Mouse (Mus musculus): ENCODE measurements at regions not wholly inside any gene's neighbourhood (a gene's known extent, or its start where the extent isn't known, plus 50 kb on each side); places are given as distances from the start of the nearest gene placed in this dataset.

DNA sequence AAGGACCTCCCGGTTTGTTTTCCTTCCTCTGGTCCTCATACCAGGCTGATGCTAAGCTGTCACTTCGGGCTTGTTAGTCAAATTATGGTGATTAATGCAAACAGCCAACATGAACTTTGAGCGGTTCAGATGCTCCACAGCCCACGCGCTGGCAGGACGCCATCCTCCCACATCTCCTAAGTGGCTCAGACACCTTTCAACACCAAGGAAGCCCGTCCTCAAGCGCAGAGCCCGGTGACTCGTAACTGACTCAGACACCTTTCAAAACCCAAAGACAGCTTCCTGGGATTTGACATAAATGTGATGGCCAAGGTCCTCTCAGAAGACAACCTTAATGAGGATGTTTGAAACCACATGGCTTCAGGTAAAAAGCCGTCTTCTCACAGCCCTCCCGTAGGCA is 121.7 kb upstream of the Cmc1 start:
- H3K4me3 ChIP-seq (ENCODE audit: insufficient read depth, low read depth, low read length) = no peak overlapping the region
- DNase-seq (ENCODE audit: extremely low read depth, low read depth, low spot score) = no peak
- H3K4me1 ChIP-seq (ENCODE audit: control insufficient read depth, insufficient read depth, low read length) = 0 out of 2 replicates have a peak, but pooled peaks cover 2% of the 10 kb centered on the region
- H3K36me3 ChIP-seq (ENCODE audit: control insufficient read depth, insufficient read depth, low read length) = no peaks in the 10 kb centered on the region
- 53% methylated on average over 12 of the region's 12 CpGs for WGBS
- no peak overlapping the region for H3K9ac ChIP-seq (ENCODE audit: low read depth, low read length)
- no peaks in the 10 kb centered on the region for H3K79me2 ChIP-seq (ENCODE audit: control insufficient read depth, insufficient read depth, low read length)
- no peak for TF ChIP-seq CTCF (IDR thresholded peaks at IDR 0.05; ENCODE audit: low read depth, low read length)
- no peak for TF ChIP-seq POLR2A (IDR thresholded peaks at IDR 0.05; ENCODE audit: extremely low read depth, insufficient read depth, low read length)
- H3K27me3 ChIP-seq (ENCODE audit: control insufficient read depth, insufficient read depth, low read length) = no peaks in the 10 kb centered on the region
- H3K27ac ChIP-seq (replicated peaks; ENCODE audit: insufficient read depth, low read depth, low read length) = no peak overlapping the region

- Histone ChIP-seq H3K27me3 (ENCODE audit: control insufficient read depth, insufficient read depth, low read length) (no peaks in the 10 kb centered on the region), H3K36me3 (ENCODE audit: control insufficient read depth, insufficient read depth, low read length) (no peaks in the 10 kb centered on the region), H3K9ac (ENCODE audit: low read depth, low read length) (no peak overlapping the region), H3K4me3 (ENCODE audit: insufficient read depth, low read depth, low read length) (no peak overlapping the region), H3K4me1 (ENCODE audit: control insufficient read depth, insufficient read depth, low read length) (0 out of 2 replicates have a peak, but pooled peaks cover 2% of the 10 kb centered on the region), H3K27ac (replicated peaks; ENCODE audit: insufficient read depth, low read depth, low read length) (no peak overlapping the region), H3K79me2 (ENCODE audit: control insufficient read depth, insufficient read depth, low read length) (no peaks in the 10 kb centered on the region)
- DNase-seq (ENCODE audit: extremely low read depth, low read depth, low spot score) = peak; percentile 28
- TF ChIP-seq CTCF (IDR thresholded peaks at IDR 0.05; ENCODE audit: low read depth, low read length) (no peak), POLR2A (IDR thresholded peaks at IDR 0.05; ENCODE audit: extremely low read depth, insufficient read depth, low read length) (no peak)
- 55% methylated on average over 11 of the region's 11 CpGs for WGBS
Observed at GRCm38 (mm10) chr9:118272713-118273407, 122.9 kb upstream of the Cmc1 start.

DNA sequence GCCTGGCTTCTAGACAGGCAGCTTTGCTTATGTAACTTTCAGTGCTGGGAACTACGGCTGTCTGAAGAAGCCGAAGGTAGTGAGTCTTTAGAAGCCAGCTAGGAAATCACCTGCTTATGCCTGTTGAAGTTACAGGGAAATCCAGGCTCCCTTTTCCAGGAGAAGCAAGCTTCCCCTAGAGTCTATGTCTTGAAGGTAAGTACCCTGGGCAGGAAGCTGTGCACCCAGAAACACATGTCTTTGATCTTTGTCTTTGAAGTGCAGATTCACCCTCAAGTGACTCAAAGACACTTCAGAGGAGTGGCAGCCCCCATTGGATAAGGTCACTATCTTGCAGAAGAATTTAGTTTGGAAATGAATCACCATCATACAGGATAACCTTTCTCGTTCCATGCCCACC is 135.5 kb upstream of the Cmc1 start:
- H3K79me2 ChIP-seq (ENCODE audit: control insufficient read depth, insufficient read depth, low read length) = no peaks in the 10 kb centered on the region
- H3K9ac ChIP-seq (ENCODE audit: low read depth, low read length) = no peak overlapping the region
- H3K4me3 ChIP-seq (ENCODE audit: insufficient read depth, low read depth, low read length) = no peak overlapping the region
- no peak for DNase-seq (ENCODE audit: extremely low read depth, low read depth, low spot score)
- H3K4me1 ChIP-seq (ENCODE audit: control insufficient read depth, insufficient read depth, low read length) = no peaks in the 10 kb centered on the region
- 76% methylated on average over 3 of the region's 3 CpGs for WGBS
- H3K27me3 ChIP-seq (ENCODE audit: control insufficient read depth, insufficient read depth, low read length) = no peaks in the 10 kb centered on the region
- H3K36me3 ChIP-seq (ENCODE audit: control insufficient read depth, insufficient read depth, low read length) = no peaks in the 10 kb centered on the region
- no peak overlapping the region for H3K27ac ChIP-seq (replicated peaks; ENCODE audit: insufficient read depth, low read depth, low read length)
- TF ChIP-seq CTCF (IDR thresholded peaks at IDR 0.05; ENCODE audit: low read depth, low read length) (no peak), POLR2A (IDR thresholded peaks at IDR 0.05; ENCODE audit: extremely low read depth, insufficient read depth, low read length) (no peak)

- WGBS = 76% methylated on average over 9 of the region's 9 CpGs
Observed at GRCm38 (mm10) chr9:118287606-118288005, 137.6 kb upstream of the Cmc1 start.

GRCm38 (mm10) chr9:118292836-118293235 is 142.9 kb upstream of the Cmc1 start:
- TF ChIP-seq POLR2A (IDR thresholded peaks at IDR 0.05; ENCODE audit: extremely low read depth, insufficient read depth, low read length) (no peak), CTCF (IDR thresholded peaks at IDR 0.05; ENCODE audit: low read depth, low read length) (no peak)
- 0 out of 2 replicates have a peak, but pooled peaks cover 2% of the 10 kb centered on the region for H3K27me3 ChIP-seq (ENCODE audit: control insufficient read depth, insufficient read depth, low read length)
- no peak overlapping the region for H3K27ac ChIP-seq (replicated peaks; ENCODE audit: insufficient read depth, low read depth, low read length)
- no peak overlapping the region for H3K9ac ChIP-seq (ENCODE audit: low read depth, low read length)
- no peaks in the 10 kb centered on the region for H3K36me3 ChIP-seq (ENCODE audit: control insufficient read depth, insufficient read depth, low read length)
- no peak for DNase-seq (ENCODE audit: extremely low read depth, low read depth, low spot score)
- no peaks in the 10 kb centered on the region for H3K4me1 ChIP-seq (ENCODE audit: control insufficient read depth, insufficient read depth, low read length)
- H3K79me2 ChIP-seq (ENCODE audit: control insufficient read depth, insufficient read depth, low read length) = no peaks in the 10 kb centered on the region
- WGBS = 89% methylated on average over 10 of the region's 10 CpGs
- H3K4me3 ChIP-seq (ENCODE audit: insufficient read depth, low read depth, low read length) = no peak overlapping the region

More at GRCm38 (mm10) chr9:118287606-118288005, 137.6 kb upstream of the Cmc1 start:
- Histone ChIP-seq H3K79me2 (ENCODE audit: control insufficient read depth, insufficient read depth, low read length) (no peaks in the 10 kb centered on the region), H3K27me3 (ENCODE audit: control insufficient read depth, insufficient read depth, low read length) (0 out of 2 replicates have a peak, but pooled peaks cover 2% of the 10 kb centered on the region), H3K27ac (replicated peaks; ENCODE audit: insufficient read depth, low read depth, low read length) (no peak overlapping the region), H3K4me3 (ENCODE audit: insufficient read depth, low read depth, low read length) (no peak overlapping the region), H3K4me1 (ENCODE audit: control insufficient read depth, insufficient read depth, low read length) (no peaks in the 10 kb centered on the region), H3K36me3 (ENCODE audit: control insufficient read depth, insufficient read depth, low read length) (no peaks in the 10 kb centered on the region), H3K9ac (ENCODE audit: low read depth, low read length) (no peak overlapping the region)
- TF ChIP-seq POLR2A (IDR thresholded peaks at IDR 0.05; ENCODE audit: extremely low read depth, insufficient read depth, low read length) (no peak), CTCF (IDR thresholded peaks at IDR 0.05; ENCODE audit: low read depth, low read length) (no peak)
- no peak for DNase-seq (ENCODE audit: extremely low read depth, low read depth, low spot score)

GRCm38 (mm10) chr9:118294011-118294410 is 144.0 kb upstream of the Cmc1 start:
- Histone ChIP-seq H3K79me2 (ENCODE audit: control insufficient read depth, insufficient read depth, low read length) (no peaks in the 10 kb centered on the region), H3K4me3 (ENCODE audit: insufficient read depth, low read depth, low read length) (no peak overlapping the region)
- 82% methylated on average over 8 of the region's 8 CpGs for WGBS

More at GRCm38 (mm10) chr9:118294011-118294410, 144.0 kb upstream of the Cmc1 start:
- H3K27me3 ChIP-seq (ENCODE audit: control insufficient read depth, insufficient read depth, low read length) = 0 out of 2 replicates have a peak, but pooled peaks cover 2% of the 10 kb centered on the region
- no peak overlapping the region for H3K27ac ChIP-seq (replicated peaks; ENCODE audit: insufficient read depth, low read depth, low read length)
- H3K9ac ChIP-seq (ENCODE audit: low read depth, low read length) = no peak overlapping the region
- H3K4me1 ChIP-seq (ENCODE audit: control insufficient read depth, insufficient read depth, low read length) = no peaks in the 10 kb centered on the region
- DNase-seq (ENCODE audit: extremely low read depth, low read depth, low spot score) = no peak
- no peaks in the 10 kb centered on the region for H3K36me3 ChIP-seq (ENCODE audit: control insufficient read depth, insufficient read depth, low read length)
- no peak for TF ChIP-seq CTCF (IDR thresholded peaks at IDR 0.05; ENCODE audit: low read depth, low read length)
- no peak for TF ChIP-seq POLR2A (IDR thresholded peaks at IDR 0.05; ENCODE audit: extremely low read depth, insufficient read depth, low read length)

All from liver, adult 2 months (tissue).